Mouse (Mus musculus) neural tube, embryonic 11.5 days (tissue): ENCODE measurements around the gene Vps16. TPM values are rescaled to one million over a fixed set of nuclear protein-coding genes. Genes with fewer than 3 reads are reported as not detected.
A peak's percentile ranks its signal among the peaks of the same experiment; 100 is the strongest.

Source experiments
- ATAC-seq: fragments of 200-750 bp; cut with Nextera tagmentation; 2 replicates; pipeline ENCODE4 v1.8.0; 2017; ENCODE audit warnings: moderate number of reproducible peaks, mild to moderate bottlenecking, moderate TSS enrichment, moderate library complexity; ENCODE audit not compliant: insufficient read depth, low FRiP score, low TSS enrichment
- DNase-seq: peaks from one replicate; pipeline ENCODE4 v3.0.0-alpha.2; 2015; ENCODE audit warnings: low spot score
- H3K27ac ChIP-seq: fragments of 300-500 bp; sonication (generic); 2 replicates; pipeline ENCODE4 v1.5.1; 2014; ENCODE audit warnings: low read depth, mild to moderate bottlenecking, low read length
- H3K27me3 ChIP-seq: fragments of 300-500 bp; sonication (generic); 2 replicates; pipeline ENCODE4 v1.6.1; 2014; ENCODE audit warnings: mild to moderate bottlenecking, low read length, mixed read lengths; ENCODE audit not compliant: control insufficient read depth, insufficient read depth
- H3K36me3 ChIP-seq: fragments of 300-500 bp; sonication (generic); 2 replicates; pipeline ENCODE4 v1.6.1; 2014; ENCODE audit warnings: mild to moderate bottlenecking, low read length, moderate library complexity, mixed read lengths; ENCODE audit not compliant: control insufficient read depth, insufficient read depth
- H3K4me1 ChIP-seq: fragments of 300-500 bp; sonication (generic); 2 replicates; pipeline ENCODE4 v1.6.1; 2014; ENCODE audit warnings: low read length, mixed read lengths; ENCODE audit not compliant: control insufficient read depth, insufficient read depth
- H3K4me2 ChIP-seq: fragments of 300-500 bp; sonication (generic); 2 replicates; pipeline ENCODE4 v1.6.1; 2014; ENCODE audit warnings: low read depth, mild to moderate bottlenecking, moderate library complexity
- H3K4me3 ChIP-seq: fragments of 300-500 bp; sonication (generic); 2 replicates; pipeline ENCODE4 v1.5.1; 2014; ENCODE audit warnings: low read depth, low read length
- H3K9ac ChIP-seq: fragments of 300-500 bp; sonication (generic); 2 replicates; pipeline ENCODE4 v1.6.1; 2014; ENCODE audit warnings: mild to moderate bottlenecking, low read length
- H3K9me3 ChIP-seq: fragments of 300-500 bp; sonication (generic); 2 replicates; pipeline ENCODE4 v1.6.1; 2016; ENCODE audit warnings: low read length; ENCODE audit not compliant: control insufficient read depth
- WGBS: fragments of 180-500 bp; shearing (Covaris S2); extraction: QIAGEN DNeasy Blood & Tissue Kit; methylation state at CpG from one replicate; pipeline ENCODE4 v1.1.7; 2014; 5-methylcytosine and 5-hydroxymethylcytosine counted together
- polyA plus RNA-seq: library from polyadenylated mRNA; unstranded; fragments of >200 nt; fragmentation: Nextera tagmentation; extraction: Ambion mirVana; gene quantifications from 2 replicates; pipeline ENCODE4 v1.2.1, GENCODE M21; 2014

Vps16 gene
- polyA plus RNA-seq, result 77.7 and 85.7 TPM in 2 replicates

- Histone ChIP-seq H3K4me1 (peaks cover 8% of the 10 kb centered on the region; the same call in 1 of the 2 replicates), H3K27me3 (no peaks in the 10 kb centered on the region), H3K4me2 (peak within 1 kb of the TSS; percentile 55), H3K4me3 (peak within 1 kb of the TSS; percentile 72), H3K9me3 (no peaks in the 10 kb centered on the region), H3K27ac (peak within 1 kb of the TSS; percentile 66), H3K36me3 (peaks cover 2% of the 10 kb centered on the region; the same call in 1 of the 2 replicates), H3K9ac (peak within 1 kb of the TSS; percentile 72)
- under 1% methylated on average over 58 of the region's 58 CpGs for WGBS
- peak; percentile 94 for DNase-seq
- peak; percentile 94 for ATAC-seq
Observed at GRCm38 (mm10) chr2:130424126-130424853, at the start of gene Vps16, which contains the start of gene Pced1a. TSS of gene Vps16 (plus strand) at chr2:130424339. TSS of gene Pced1a (minus strand) at chr2:130424701.

- no peaks in the 10 kb centered on the region for H3K9me3 ChIP-seq
- DNase-seq, result no peak
- no peaks in the 10 kb centered on the region for H3K27me3 ChIP-seq
Observed at GRCm38 (mm10) chr2:130374951-130375350, 49.2 kb upstream of the Vps16 start.

GRCm38 (mm10) chr2:130383205-130383604, 40.9 kb upstream of the Vps16 start:
- no peak overlapping the region for H3K4me3 ChIP-seq
- no peaks in the 10 kb centered on the region for H3K36me3 ChIP-seq
- no peak for ATAC-seq
- DNase-seq, result no peak
- no peaks in the 10 kb centered on the region for H3K9me3 ChIP-seq
- H3K9ac ChIP-seq, result no peak overlapping the region
- no peak overlapping the region for H3K4me2 ChIP-seq
- H3K4me1 ChIP-seq, result no peaks in the 10 kb centered on the region
- 49% methylated on average over 3 of the region's 3 CpGs for WGBS
- no peak overlapping the region for H3K27ac ChIP-seq
- H3K27me3 ChIP-seq, result no peaks in the 10 kb centered on the region

More at GRCm38 (mm10) chr2:130374951-130375350, 49.2 kb upstream of the Vps16 start:
- no peak overlapping the region for H3K27ac ChIP-seq
- WGBS, result 88% methylated on average over 4 of the region's 4 CpGs
- ATAC-seq, result no peak
- H3K4me3 ChIP-seq, result no peak overlapping the region
- H3K36me3 ChIP-seq, result no peaks in the 10 kb centered on the region
- no peak overlapping the region for H3K4me2 ChIP-seq
- H3K9ac ChIP-seq, result no peak overlapping the region
- H3K4me1 ChIP-seq, result no peaks in the 10 kb centered on the region

- no peak overlapping the region for H3K4me3 ChIP-seq
- H3K36me3 ChIP-seq, result no peaks in the 10 kb centered on the region
- H3K4me2 ChIP-seq, result no peak overlapping the region
- no peak overlapping the region for H3K9ac ChIP-seq
- no peak for DNase-seq
- 80% methylated on average over 6 of the region's 6 CpGs for WGBS
- no peaks in the 10 kb centered on the region for H3K9me3 ChIP-seq
- no peak overlapping the region for H3K27ac ChIP-seq
- no peak for ATAC-seq
- H3K27me3 ChIP-seq, result no peaks in the 10 kb centered on the region
- no peaks in the 10 kb centered on the region for H3K4me1 ChIP-seq
Observed at GRCm38 (mm10) chr2:130383895-130384294, 40.2 kb upstream of the Vps16 start.

GRCm38 (mm10) chr2:130386212-130386611, 37.9 kb upstream of the Vps16 start:
- Histone ChIP-seq H3K9ac (no peak overlapping the region), H3K4me1 (no peaks in the 10 kb centered on the region), H3K27me3 (no peaks in the 10 kb centered on the region), H3K27ac (no peak overlapping the region), H3K4me2 (no peak overlapping the region), H3K36me3 (peaks cover 2% of the 10 kb centered on the region; the same call in 1 of the 2 replicates), H3K4me3 (no peak overlapping the region), H3K9me3 (no peaks in the 10 kb centered on the region)
- ATAC-seq, result no peak
- 67% methylated on average over 1 of the region's 1 CpGs for WGBS
- DNase-seq, result no peak

- Histone ChIP-seq H3K9ac (no peak overlapping the region), H3K9me3 (no peaks in the 10 kb centered on the region), H3K27me3 (no peaks in the 10 kb centered on the region), H3K4me1 (no peaks in the 10 kb centered on the region), H3K27ac (no peak overlapping the region), H3K4me2 (no peak overlapping the region), H3K4me3 (no peak overlapping the region), H3K36me3 (peaks cover 2% of the 10 kb centered on the region)
- 78% methylated on average over 2 of the region's 2 CpGs for WGBS
- ATAC-seq, result no peak
- no peak for DNase-seq
Observed at GRCm38 (mm10) chr2:130388796-130389195, 35.3 kb upstream of the Vps16 start.

- 88% methylated on average over 11 of the region's 11 CpGs for WGBS
- DNase-seq (no peak), ATAC-seq (no peak)
- no peaks in the 10 kb centered on the region for H3K27me3 ChIP-seq
- no peaks in the 10 kb centered on the region for H3K9me3 ChIP-seq
- no peaks in the 10 kb centered on the region for H3K4me1 ChIP-seq
- H3K27ac ChIP-seq, result no peak overlapping the region
- H3K4me3 ChIP-seq, result no peak overlapping the region
- H3K9ac ChIP-seq, result no peak overlapping the region
- H3K4me2 ChIP-seq, result no peak overlapping the region
- peaks cover 2% of the 10 kb centered on the region for H3K36me3 ChIP-seq
Observed at GRCm38 (mm10) chr2:130390993-130391625, 33.0 kb upstream of the Vps16 start.

- no peak overlapping the region for H3K9ac ChIP-seq
- DNase-seq (no peak), ATAC-seq (no peak)
- no peaks in the 10 kb centered on the region for H3K9me3 ChIP-seq
- peaks cover 2% of the 10 kb centered on the region for H3K36me3 ChIP-seq
- no peak overlapping the region for H3K4me2 ChIP-seq
- H3K27me3 ChIP-seq, result no peaks in the 10 kb centered on the region
- WGBS, result 86% methylated on average over 3 of the region's 3 CpGs
- peaks cover 6% of the 10 kb centered on the region for H3K4me1 ChIP-seq
- H3K27ac ChIP-seq, result no peak overlapping the region
- H3K4me3 ChIP-seq, result no peak overlapping the region
Observed at GRCm38 (mm10) chr2:130392836-130393235, 31.3 kb upstream of the Vps16 start.

- Histone ChIP-seq H3K4me3 (no peak overlapping the region), H3K4me2 (no peak overlapping the region), H3K27me3 (no peaks in the 10 kb centered on the region), H3K9me3 (no peaks in the 10 kb centered on the region), H3K9ac (no peak overlapping the region), H3K36me3 (peaks cover 2% of the 10 kb centered on the region), H3K4me1 (peaks cover 7% of the 10 kb centered on the region), H3K27ac (no peak overlapping the region)
- ATAC-seq (no peak), DNase-seq (no peak)
- WGBS, result 93% methylated on average over 11 of the region's 11 CpGs
Observed at GRCm38 (mm10) chr2:130395696-130396095, 28.4 kb upstream of the Vps16 start.
